Mouse (Mus musculus): Measurements from ENCODE around the gene Nhp2. TPM values are rescaled to one million over a fixed set of nuclear protein-coding genes. Genes with fewer than 3 reads are reported as not detected.

The Nhp2 gene
- polyA plus RNA-seq, 1 experiment from 2014 or later = 211 TPM

- H3K9ac ChIP-seq (ENCODE audit: low read depth, low read length) = no peak overlapping the region
- H3K36me3 ChIP-seq (ENCODE audit: control insufficient read depth, insufficient read depth, low read length) = no peaks in the 10 kb centered on the region
- H3K9me3 ChIP-seq (ENCODE audit: control insufficient read depth, low read length) = no peaks in the 10 kb centered on the region
- H3K4me3 ChIP-seq (ENCODE audit: low read length) = no peak overlapping the region
- no peaks in the 10 kb centered on the region for H3K4me1 ChIP-seq (ENCODE audit: control insufficient read depth, insufficient read depth, low read length)
- H3K27ac ChIP-seq (ENCODE audit: low read depth, low read length) = no peak overlapping the region
- no peak overlapping the region for H3K4me2 ChIP-seq (replicated peaks; ENCODE audit: low read depth, low read length)
- WGBS = 90% methylated on average over 7 of the region's 7 CpGs
- H3K27me3 ChIP-seq (ENCODE audit: control insufficient read depth, insufficient read depth, low read length) = no peaks in the 10 kb centered on the region
- no peak for ATAC-seq (ENCODE audit: low FRiP score, low TSS enrichment)
These were observed 51.3 kb downstream of the Nhp2 start for GRCm38 (mm10) chr11:51670846-51671245.

GRCm38 (mm10) chr11:51671376-51671775, 51.8 kb downstream of the Nhp2 start:
- H3K27me3 ChIP-seq (ENCODE audit: control insufficient read depth, insufficient read depth, low read length) = no peaks in the 10 kb centered on the region
- H3K9me3 ChIP-seq (ENCODE audit: control insufficient read depth, low read length) = no peaks in the 10 kb centered on the region
- no peak overlapping the region for H3K4me2 ChIP-seq (replicated peaks; ENCODE audit: low read depth, low read length)
- H3K36me3 ChIP-seq (ENCODE audit: control insufficient read depth, insufficient read depth, low read length) = no peaks in the 10 kb centered on the region
- 81% methylated on average over 2 of the region's 2 CpGs for WGBS
- H3K27ac ChIP-seq (ENCODE audit: low read depth, low read length) = no peak overlapping the region
- no peak for ATAC-seq (ENCODE audit: low FRiP score, low TSS enrichment)
- no peak overlapping the region for H3K4me3 ChIP-seq (ENCODE audit: low read length)
- H3K4me1 ChIP-seq (ENCODE audit: control insufficient read depth, insufficient read depth, low read length) = no peaks in the 10 kb centered on the region
- no peak overlapping the region for H3K9ac ChIP-seq (ENCODE audit: low read depth, low read length)

GRCm38 (mm10) chr11:51673291-51673690, 53.8 kb downstream of the Nhp2 start:
- no peaks in the 10 kb centered on the region for H3K36me3 ChIP-seq (ENCODE audit: control insufficient read depth, insufficient read depth, low read length)
- no peak overlapping the region for H3K4me2 ChIP-seq (replicated peaks; ENCODE audit: low read depth, low read length)
- ATAC-seq (ENCODE audit: low FRiP score, low TSS enrichment) = no peak
- no peaks in the 10 kb centered on the region for H3K9me3 ChIP-seq (ENCODE audit: control insufficient read depth, low read length)
- H3K4me1 ChIP-seq (ENCODE audit: control insufficient read depth, insufficient read depth, low read length) = no peaks in the 10 kb centered on the region
- H3K27me3 ChIP-seq (ENCODE audit: control insufficient read depth, insufficient read depth, low read length) = no peaks in the 10 kb centered on the region
- H3K9ac ChIP-seq (ENCODE audit: low read depth, low read length) = no peak overlapping the region
- no peak overlapping the region for H3K4me3 ChIP-seq (ENCODE audit: low read length)
- WGBS = 71% methylated on average over 9 of the region's 9 CpGs
- H3K27ac ChIP-seq (ENCODE audit: low read depth, low read length) = no peak overlapping the region

Other genes starting within 250 kb of the Nhp2 start
- 15.9 and 23.2 TPM in 2 replicates for gene Phykpl, start 35.0 kb upstream of the Nhp2 start, polyA plus RNA-seq (2014; fragmentation: Nextera tagmentation; extraction: Ambion mirVana)
- 628 and 680 TPM in 2 replicates for gene Hnrnpab, start 12.9 kb upstream of the Nhp2 start, polyA plus RNA-seq (2014; fragmentation: Nextera tagmentation; extraction: Ambion mirVana)
- gene Rmnd5b, start 16.2 kb downstream of the Nhp2 start, polyA plus RNA-seq (2014; fragmentation: Nextera tagmentation; extraction: Ambion mirVana) = 38.9 and 48.7 TPM in 2 replicates
- 18.5 and 22.6 TPM in 2 replicates for gene N4bp3, start 31.1 kb downstream of the Nhp2 start, polyA plus RNA-seq (2014; fragmentation: Nextera tagmentation; extraction: Ambion mirVana)
- 2.4 and 3.8 TPM in 2 replicates for gene D930048N14Rik, start 31.2 kb downstream of the Nhp2 start, polyA plus RNA-seq (2014; fragmentation: Nextera tagmentation; extraction: Ambion mirVana)
- 105 and 142 TPM in 2 replicates for gene 0610009B22Rik, start 69.1 kb downstream of the Nhp2 start, polyA plus RNA-seq (2014; fragmentation: Nextera tagmentation; extraction: Ambion mirVana)
- 12.4 and 18.3 TPM in 2 replicates for gene Sec24a, start 143.9 kb downstream of the Nhp2 start, polyA plus RNA-seq (2014; fragmentation: Nextera tagmentation; extraction: Ambion mirVana)
- 116 and 133 TPM in 2 replicates for gene Sar1b, start 144.0 kb downstream of the Nhp2 start, polyA plus RNA-seq (2014; fragmentation: Nextera tagmentation; extraction: Ambion mirVana)
- gene Jade2, start 237.9 kb downstream of the Nhp2 start, polyA plus RNA-seq (2014; fragmentation: Nextera tagmentation; extraction: Ambion mirVana) = 0.37 and 0.38 TPM in 2 replicates

Measured in kidney, embryonic 14.5 days (tissue).